19 mouse cellular contexts compared by ENCODE assay signal in genomic region chr4:46988824-46989223, GRCm38 (mm10). TPM values are rescaled to one million over a fixed set of nuclear protein-coding genes. Genes with fewer than 3 reads are reported as not detected.
DNase-seq lines count a peak whose midpoint lies in the region; ATAC-seq and TF ChIP-seq lines count a peak whose summit lies in the region.
"Had no signal": no experiment of that assay in that cellular context is flagged by ENCODE, and none has a peak within 500 bp of the region (broad histone marks: within the 10 kb centered on the region; RNA-seq: fewer than 3 reads in every experiment).

No protein-coding gene starts in this region.

- no peaks in the 10 kb centered on the region for H3K27me3 ChIP-seq in cerebellum, adult 2 months (ENCODE audit: control insufficient read depth, insufficient read depth, low read length)
- peaks cover 24% of the 10 kb centered on the region for H3K27me3 ChIP-seq in hindbrain, embryonic 14.5 days (ENCODE audit: control insufficient read depth, insufficient read depth, low read length)
- H3K27me3 ChIP-seq in hindbrain, embryonic 12.5 days, result peaks cover 59% of the 10 kb centered on the region
- peaks cover 52% of the 10 kb centered on the region for H3K27me3 ChIP-seq in neural tube, embryonic 13.5 days

- TF ChIP-seq POLR2A in cerebellum, adult 2 months (IDR thresholded peaks at IDR 0.05; ENCODE audit: borderline replicate concordance, insufficient read depth, low read length), result no peak

- H3K4me3 ChIP-seq in cerebellum, adult 2 months (replicated peaks; ENCODE audit: insufficient read depth, low read depth, low read length), result peak overlapping the region; percentile 81
- peak overlapping the region; percentile 57; the same call in 1 of the 2 replicates for H3K4me3 ChIP-seq in hindbrain, embryonic 14.5 days (replicated peaks; ENCODE audit: low read length)
- H3K4me3 ChIP-seq in hindbrain, embryonic 12.5 days, result no peak overlapping the region
- H3K4me3 ChIP-seq in neural tube, embryonic 13.5 days, result no peak overlapping the region; the same call in 1 of the 2 replicates

- H3K4me1 ChIP-seq in cerebellum, adult 2 months (ENCODE audit: control insufficient read depth, insufficient read depth, low read length), result peaks cover 39% of the 10 kb centered on the region
- H3K4me1 ChIP-seq in hindbrain, embryonic 14.5 days (replicated peaks; ENCODE audit: control insufficient read depth, insufficient read depth, low read length), result peaks cover 25% of the 10 kb centered on the region; the same call in 1 of the 2 replicates
- H3K4me1 ChIP-seq in hindbrain, embryonic 12.5 days, result peaks cover 25% of the 10 kb centered on the region
- H3K4me1 ChIP-seq in neural tube, embryonic 13.5 days (replicated peaks), result peaks cover 48% of the 10 kb centered on the region

- no peak overlapping the region; the same call in 1 of the 2 replicates for H3K9ac ChIP-seq in hindbrain, embryonic 14.5 days
- H3K9ac ChIP-seq in hindbrain, embryonic 12.5 days, result no peak overlapping the region
- no peak overlapping the region; the same call in 1 of the 2 replicates for H3K9ac ChIP-seq in neural tube, embryonic 13.5 days
- H3K9ac ChIP-seq: midbrain, embryonic 12.5 days; neural tube, embryonic 12.5 days had no signal

- WGBS in cerebellum, adult 2 months, result 24% methylated on average over 4 of the region's 4 CpGs
- WGBS in hindbrain, embryonic 14.5 days, result 64% methylated on average over 4 of the region's 4 CpGs
- WGBS in hindbrain, embryonic 12.5 days, result 84% methylated on average over 4 of the region's 4 CpGs
- WGBS in neural tube, embryonic 13.5 days, result 71% methylated on average over 4 of the region's 4 CpGs

- peak overlapping the region; percentile 70 for H3K4me2 ChIP-seq in hindbrain, embryonic 14.5 days (replicated peaks)
- no peak overlapping the region for H3K4me2 ChIP-seq in hindbrain, embryonic 12.5 days (replicated peaks)
- peak overlapping the region; percentile 78 for H3K4me2 ChIP-seq in neural tube, embryonic 13.5 days

- no peaks in the 10 kb centered on the region for H3K9me3 ChIP-seq in hindbrain, embryonic 14.5 days (ENCODE audit: control insufficient read depth, low read length)
- no peaks in the 10 kb centered on the region for H3K9me3 ChIP-seq in hindbrain, embryonic 12.5 days (replicated peaks)
- no peaks in the 10 kb centered on the region for H3K9me3 ChIP-seq in neural tube, embryonic 13.5 days
- H3K9me3 ChIP-seq: midbrain, embryonic 12.5 days; neural tube, embryonic 12.5 days had no signal

- DNase-seq in cerebellum, adult 2 months, result no peak
- no peak for DNase-seq in cerebellum, adult 11-12 months
- no peak for DNase-seq in hindbrain, embryonic 14.5 days (ENCODE audit: low spot score)
- no peak for DNase-seq in neural tube, embryonic 10.5 days (ENCODE audit: extremely low spot score, low spot score)
- DNase-seq in adrenal gland, postnatal 4 days (ENCODE audit: low spot score in 2 of 2), result no peak
- no peak for DNase-seq in right cerebral cortex, postnatal 14 days
- DNase-seq: gastrocnemius, postnatal 10 days; kidney, adult 2 months; kidney, postnatal 25 days; layer of hippocampus, adult 9-11 months; lung, adult 2 months; lung, postnatal 4 days; thymus, postnatal 14 days had no signal

- no peak for TF ChIP-seq CTCF in cerebellum, adult 2 months (IDR thresholded peaks at IDR 0.05; ENCODE audit: borderline replicate concordance, insufficient read depth, low read depth, low read length)

- no peaks in the 10 kb centered on the region for H3K36me3 ChIP-seq in hindbrain, embryonic 14.5 days (replicated peaks; ENCODE audit: control insufficient read depth, insufficient read depth)
- H3K36me3 ChIP-seq in hindbrain, embryonic 12.5 days, result no peaks in the 10 kb centered on the region
- H3K36me3 ChIP-seq in neural tube, embryonic 13.5 days, result no peaks in the 10 kb centered on the region
- H3K36me3 ChIP-seq: midbrain, embryonic 12.5 days; neural tube, embryonic 12.5 days had no signal

- ATAC-seq in hindbrain, embryonic 14.5 days (ENCODE audit: low FRiP score), result no peak
- no peak for ATAC-seq in hindbrain, embryonic 12.5 days (ENCODE audit: low FRiP score)
- ATAC-seq in neural tube, embryonic 13.5 days (ENCODE audit: low read depth), result no peak

- H3K27ac ChIP-seq in cerebellum, adult 2 months (ENCODE audit: insufficient read depth, low read length), result peak overlapping the region; percentile 85
- 0 out of 2 replicates have a peak overlapping the region, but pooled peaks have one; percentile 91 for H3K27ac ChIP-seq in hindbrain, embryonic 14.5 days
- H3K27ac ChIP-seq in hindbrain, embryonic 12.5 days, result no peak overlapping the region
- H3K27ac ChIP-seq in neural tube, embryonic 13.5 days (replicated peaks), result no peak overlapping the region
- H3K27ac ChIP-seq: midbrain, embryonic 12.5 days; neural tube, embryonic 12.5 days; stomach, postnatal 0 days had no signal

RNA-seq across cellular contexts. Expression of gene Gabbr2, which starts 2.8 kb away (rescaled TPM):
- 102 and 117 TPM in 2 replicates for polyA plus RNA-seq in cerebellum, adult 2 months (2012; rRNA removed)
- 13.3 and 13.8 TPM in 2 replicates for polyA plus RNA-seq in hindbrain, embryonic 14.5 days (2014; fragmentation: Nextera tagmentation; extraction: Ambion mirVana)
- polyA plus RNA-seq in hindbrain, embryonic 12.5 days (2016; fragmentation: Nextera tagmentation; extraction: Ambion mirVana), result 1.3 and 1.4 TPM in 2 replicates
- 4.3 and 5.0 TPM in 2 replicates for polyA plus RNA-seq in neural tube, embryonic 13.5 days (2015; fragmentation: Nextera tagmentation; extraction: Ambion mirVana)
- 1 to 10 TPM; 1.2 to 1.6 TPM for total RNA-seq in adrenal gland, postnatal 4 days (2021)
- total RNA-seq: MEL had no signal
- polyA plus RNA-seq: lung, adult 2 months had no signal

Comparison
In these comparisons a context has a peak if more than half of its experiments do, and no peak if none do; other contexts are left out.
1. H3K27ac ChIP-seq: peak in cerebellum, adult 2 months (single experiment) and hindbrain, embryonic 14.5 days (single experiment); none in hindbrain, embryonic 12.5 days (single experiment) and neural tube, embryonic 13.5 days (single experiment).
2. H3K4me3 ChIP-seq: peak in cerebellum, adult 2 months (single experiment) and hindbrain, embryonic 14.5 days (single experiment); none in hindbrain, embryonic 12.5 days (single experiment) and neural tube, embryonic 13.5 days (single experiment).